Mouse (Mus musculus) retina, postnatal 7 days (tissue): Measurements from ENCODE around the gene Rnf215.
"Not testable (repeated sequence)": the region's sequence is repeated elsewhere in the genome, so short reads cannot be mapped to it uniquely, and the experiment has no call there.

Source experiments
- DNase-seq: peaks from one replicate; pipeline ENCODE4 v3.0.0-alpha.2; 2012; ENCODE audit warnings: low read depth, low spot score

Rnf215 gene

DNA sequence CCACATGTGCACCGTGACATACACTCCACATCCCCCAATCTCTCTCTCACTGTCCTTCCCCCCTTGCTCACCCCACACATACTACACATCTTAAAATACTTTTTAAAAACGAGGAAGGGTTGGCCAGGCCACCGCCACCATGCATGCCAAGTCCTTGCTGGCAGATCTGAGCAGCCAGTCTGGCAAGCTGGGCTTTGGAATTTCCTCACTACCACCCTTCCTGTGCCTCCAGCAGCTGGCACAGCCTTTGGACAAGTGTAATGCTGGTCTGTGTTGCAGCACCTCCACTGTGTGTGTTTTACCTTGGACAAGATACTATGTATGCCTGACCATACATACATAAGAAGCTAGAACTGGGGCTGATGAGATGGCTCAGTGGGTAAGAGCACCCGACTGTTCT is 21.5 kb upstream of the Rnf215 start:
- DNase-seq, result no peak

GRCm38 (mm10) chr11:4113970-4114369 is 21.0 kb upstream of the Rnf215 start:
- DNase-seq, result no peak

DNA sequence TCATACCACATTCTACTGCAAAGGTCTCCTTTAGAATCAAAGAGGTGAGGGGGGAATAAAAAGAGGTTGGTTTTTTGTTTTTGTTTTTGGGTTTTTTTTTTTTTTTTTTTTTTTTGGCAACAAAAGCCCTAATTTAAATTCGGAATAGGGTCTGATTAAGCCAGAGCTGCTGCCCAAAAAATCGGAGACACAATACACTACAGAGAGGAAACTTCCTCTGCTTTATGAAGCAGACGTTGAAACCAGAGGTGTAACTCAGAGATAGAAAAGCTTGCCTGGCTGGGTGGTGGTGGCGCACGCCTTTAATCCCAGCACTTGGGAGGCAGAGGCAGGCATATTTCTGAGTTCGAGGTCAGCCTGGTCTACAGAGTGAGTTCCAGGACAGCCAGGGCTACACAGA is 20.5 kb upstream of the Rnf215 start:
- DNase-seq, result not testable (repeated sequence)

DNA sequence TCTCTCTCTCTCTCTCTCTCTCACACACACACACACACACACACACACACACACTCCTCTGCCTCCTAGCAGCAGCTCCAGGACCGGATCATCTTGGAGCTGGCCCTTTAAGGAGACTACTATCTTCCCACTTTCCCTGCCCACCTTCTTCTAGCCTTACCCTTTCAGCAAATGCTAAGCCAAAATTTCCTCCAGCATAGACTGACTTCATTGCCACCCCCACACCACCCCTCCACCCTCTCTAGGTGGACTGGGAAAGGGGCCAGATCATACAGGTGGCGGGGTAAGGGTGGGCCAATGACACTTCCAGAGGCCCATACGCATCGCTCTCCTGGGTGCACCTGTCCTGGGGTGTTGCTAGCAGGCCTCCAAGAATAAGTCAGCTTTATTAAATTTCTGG is 19.6 kb upstream of the Rnf215 start:
- DNase-seq, result no peak

DNA sequence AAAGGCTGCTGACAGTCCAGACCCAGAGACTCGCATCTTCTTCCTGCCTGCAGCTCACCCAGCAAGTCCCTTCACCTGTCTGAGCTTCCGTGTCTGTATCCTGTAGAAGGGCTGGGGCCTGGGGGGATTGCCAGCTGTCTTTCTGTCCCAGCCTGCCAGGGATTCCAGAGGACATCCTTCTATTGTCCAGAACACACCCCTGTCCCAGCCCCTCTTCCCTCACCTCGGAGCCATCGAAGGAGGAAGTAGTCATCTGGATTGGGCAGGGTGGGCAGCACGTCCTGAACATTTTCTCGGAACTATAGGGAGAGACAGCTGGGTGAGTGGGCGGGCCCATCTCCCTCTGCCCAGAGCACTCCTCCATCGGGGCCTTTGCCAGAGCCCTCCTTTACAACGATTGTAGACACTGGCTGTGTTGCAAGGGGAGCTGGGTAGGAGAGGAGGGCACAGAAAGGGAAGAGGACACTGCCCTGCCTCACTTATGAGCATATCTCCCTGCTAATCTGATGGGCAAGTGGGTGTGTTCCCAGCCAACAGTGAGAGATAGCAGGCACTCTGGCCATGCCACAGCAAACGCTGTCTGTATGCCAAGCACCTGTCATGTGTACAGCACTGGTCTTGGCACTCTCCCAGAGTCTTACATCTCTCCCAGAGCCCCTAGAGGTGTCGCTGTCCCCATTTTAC is 18.4 kb upstream of the Rnf215 start:
- no peak for DNase-seq

DNA sequence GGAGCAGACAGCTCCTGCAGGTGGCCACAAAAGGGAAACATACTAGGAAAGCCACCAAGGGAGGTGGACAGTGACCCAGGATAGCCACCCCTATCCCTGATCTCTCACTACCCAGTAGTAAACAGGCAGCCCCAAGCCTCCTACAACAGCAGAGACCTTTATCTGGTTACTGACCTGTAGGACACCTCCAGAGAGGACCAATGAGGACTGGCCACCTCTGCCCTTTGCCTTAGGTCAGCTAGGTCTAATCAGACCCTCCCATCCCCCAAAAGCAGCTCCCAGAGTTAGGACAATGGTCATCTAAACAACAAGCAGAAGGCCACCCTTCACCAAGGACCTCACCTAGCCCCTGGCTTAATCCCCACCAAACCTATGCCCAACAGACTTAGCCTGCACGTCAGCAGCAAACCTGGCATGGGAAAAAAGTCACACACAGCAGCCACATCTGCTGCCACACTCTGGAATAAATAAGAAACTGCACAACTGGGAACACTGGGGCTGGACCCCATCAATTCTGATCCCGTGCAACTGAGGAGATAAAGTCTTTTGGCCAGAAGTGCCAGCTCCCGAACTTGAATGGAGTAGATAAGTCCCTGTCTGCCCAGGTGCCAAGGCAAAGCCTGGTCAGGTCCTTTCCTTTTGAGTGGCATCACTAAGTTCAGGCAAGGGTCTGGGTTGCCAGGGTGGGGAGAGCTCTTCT is 17.5 kb upstream of the Rnf215 start:
- DNase-seq, result no peak

DNA sequence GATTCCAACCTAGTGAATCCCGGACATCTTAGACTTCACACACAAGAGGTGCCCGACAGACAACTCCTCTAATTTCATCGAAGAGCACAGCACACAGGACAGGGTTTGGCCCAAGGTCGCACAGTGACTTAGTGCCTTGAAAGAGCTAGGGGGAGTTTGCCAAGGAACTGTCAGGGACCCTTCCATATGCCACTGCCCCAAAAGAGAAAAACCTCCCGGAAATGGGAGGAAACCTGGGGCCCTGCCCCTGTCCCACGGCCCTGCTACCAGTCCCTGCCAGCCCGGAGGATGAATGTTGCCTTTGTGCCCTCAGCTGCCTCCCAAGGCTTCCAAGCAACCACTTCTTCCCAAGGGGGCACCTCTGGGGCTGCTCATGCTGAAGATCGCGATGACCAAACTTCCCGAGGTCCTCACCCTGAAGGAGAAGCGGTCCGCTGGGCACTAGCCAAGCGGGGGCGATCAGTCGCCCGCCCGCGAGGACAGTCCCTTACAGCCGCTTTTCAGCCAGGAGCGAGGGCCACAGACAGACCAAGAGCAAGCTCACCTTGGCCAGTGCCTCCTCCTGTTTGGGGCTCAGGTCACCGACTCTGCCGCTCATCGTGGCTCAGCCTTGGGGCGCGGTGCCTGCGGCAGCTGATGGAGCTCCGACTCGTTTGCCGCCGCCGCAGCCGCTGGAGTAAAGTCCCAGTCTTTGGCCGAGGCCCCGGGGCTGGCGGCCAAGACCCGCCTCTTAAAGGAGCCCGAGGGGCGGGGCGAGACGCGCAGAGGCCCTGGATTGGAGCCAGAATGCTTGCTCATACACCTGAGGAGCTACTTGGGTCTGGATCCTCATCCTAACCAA is 16.7 kb upstream of the Rnf215 start:
- DNase-seq, result peak; percentile 54

DNA sequence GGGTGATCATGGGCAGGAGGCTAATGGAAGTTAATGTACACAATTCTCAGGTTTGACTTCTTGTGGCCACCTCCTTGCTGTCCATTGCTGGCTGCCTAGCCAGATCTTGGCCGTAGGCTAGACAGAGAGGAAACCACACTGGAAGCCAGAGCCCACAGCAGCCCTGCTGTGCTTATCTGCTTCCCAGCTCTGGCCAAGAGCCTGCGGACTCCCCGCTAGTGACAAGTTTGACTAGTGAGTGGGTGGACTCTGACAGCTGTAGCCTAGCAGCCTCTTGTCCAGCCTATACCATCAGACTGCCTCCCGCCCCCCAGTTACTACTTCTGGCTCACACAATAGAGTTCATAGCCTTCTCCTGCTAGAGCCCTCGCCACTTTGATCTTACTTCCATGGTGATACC is 15.4 kb upstream of the Rnf215 start:
- DNase-seq, result no peak

DNA sequence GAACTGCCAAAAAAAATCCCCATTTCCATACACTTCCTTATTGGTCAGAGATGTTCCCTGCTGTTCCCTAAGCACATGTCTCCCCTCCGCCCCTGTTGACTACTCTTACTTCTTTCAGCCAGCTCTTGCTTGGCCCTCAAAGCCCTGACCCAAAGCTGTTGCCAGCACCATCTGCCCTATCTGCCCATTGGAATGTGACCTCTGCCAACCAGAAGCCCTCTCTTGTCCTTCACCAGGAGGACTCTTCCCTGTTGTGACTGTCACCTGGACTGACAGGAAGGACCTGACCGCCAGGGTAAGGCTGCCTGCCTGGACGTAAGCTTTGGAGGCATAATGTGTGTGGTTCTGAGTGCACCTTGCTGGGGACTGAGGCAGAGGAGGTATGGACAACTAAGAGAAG is 13.3 kb upstream of the Rnf215 start:
- no peak for DNase-seq

DNA sequence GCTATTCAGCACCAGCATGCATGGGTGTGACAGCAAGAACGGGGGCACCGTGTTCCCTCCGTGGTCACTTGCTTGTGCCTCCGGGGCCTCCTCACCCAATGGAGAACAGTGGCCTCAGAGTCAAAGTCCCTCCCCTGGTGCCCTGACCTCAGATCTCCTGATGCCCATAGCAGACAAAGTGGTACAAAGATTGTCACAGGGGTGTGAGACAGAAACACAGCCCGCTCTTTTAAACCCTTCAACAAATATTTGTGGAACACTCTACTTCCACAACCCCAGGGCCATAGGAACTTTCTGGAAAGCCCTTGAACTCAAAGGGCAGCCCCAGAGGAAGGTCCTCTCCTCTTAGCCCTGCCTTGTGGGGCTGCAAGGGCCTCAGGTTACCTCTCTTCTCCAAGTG is 12.8 kb upstream of the Rnf215 start:
- no peak for DNase-seq

- peak; percentile 53 for DNase-seq
Measured at GRCm38 (mm10) chr11:4122742-4123579, 12.0 kb upstream of the Rnf215 start, which contains the start of gene Sec14l2. Gene Sec14l2, minus strand, starts transcription at chr11:4123415.

DNA sequence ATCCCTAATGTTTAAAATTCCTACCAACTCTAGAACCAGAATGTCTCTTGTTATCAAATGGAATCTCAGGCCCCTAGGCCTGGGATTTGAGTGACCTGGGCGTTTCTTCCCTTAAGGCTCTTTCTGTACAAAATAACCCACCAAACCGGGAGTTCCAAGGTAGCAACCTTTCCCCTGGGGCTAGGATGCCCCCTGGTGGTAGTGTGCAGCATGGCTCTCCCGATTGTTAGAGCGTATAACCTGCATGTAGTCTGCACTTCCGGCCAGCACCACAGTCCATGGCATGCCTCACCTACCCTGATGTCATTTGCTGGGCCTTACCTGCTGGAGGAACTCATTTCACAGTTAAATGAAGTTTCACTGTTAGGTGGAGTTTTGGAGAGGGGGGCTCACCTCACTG is 11.1 kb upstream of the Rnf215 start:
- peak; percentile 65 for DNase-seq

DNA sequence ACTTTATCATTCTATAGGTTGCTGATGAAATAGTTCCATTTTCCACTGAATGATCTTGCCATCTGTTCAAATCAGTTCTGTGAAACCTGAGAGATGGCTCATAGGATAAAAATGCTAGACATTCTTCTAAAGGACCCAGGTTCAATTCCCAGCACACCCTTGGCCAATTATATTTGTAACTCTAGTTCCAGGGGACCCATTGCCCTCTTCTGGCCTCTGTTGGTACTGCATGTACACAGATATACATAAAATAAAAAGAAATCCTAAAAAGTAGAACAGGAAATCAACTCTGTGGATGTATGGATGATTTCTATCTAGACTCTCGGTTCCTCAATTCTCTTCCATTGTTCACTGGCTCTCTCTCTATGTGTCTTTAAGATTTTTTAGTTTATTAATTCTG is 7.9 kb upstream of the Rnf215 start:
- no peak for DNase-seq

DNA sequence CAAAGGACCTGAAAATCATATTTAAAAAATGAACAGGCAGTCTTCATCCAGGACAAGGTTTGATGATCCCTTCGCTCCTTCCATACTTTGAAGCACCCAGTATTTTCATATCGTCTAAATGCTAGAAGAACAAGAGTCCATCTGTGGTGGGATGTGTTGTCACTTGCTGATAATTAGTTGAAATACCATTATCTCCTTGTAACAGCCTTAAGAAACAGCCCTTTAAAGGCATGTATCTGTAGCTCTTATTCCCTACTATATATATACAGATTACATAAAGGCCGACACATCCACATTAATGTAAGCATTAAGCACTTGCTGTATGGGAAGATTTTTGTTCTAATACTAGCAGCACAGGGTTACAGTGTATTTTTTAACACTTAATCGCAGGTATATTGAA is 6.5 kb upstream of the Rnf215 start:
- not testable (repeated sequence) for DNase-seq

- no peak for DNase-seq
Measured at GRCm38 (mm10) chr11:4133450-4133849, 1.6 kb upstream of the Rnf215 start.

DNA sequence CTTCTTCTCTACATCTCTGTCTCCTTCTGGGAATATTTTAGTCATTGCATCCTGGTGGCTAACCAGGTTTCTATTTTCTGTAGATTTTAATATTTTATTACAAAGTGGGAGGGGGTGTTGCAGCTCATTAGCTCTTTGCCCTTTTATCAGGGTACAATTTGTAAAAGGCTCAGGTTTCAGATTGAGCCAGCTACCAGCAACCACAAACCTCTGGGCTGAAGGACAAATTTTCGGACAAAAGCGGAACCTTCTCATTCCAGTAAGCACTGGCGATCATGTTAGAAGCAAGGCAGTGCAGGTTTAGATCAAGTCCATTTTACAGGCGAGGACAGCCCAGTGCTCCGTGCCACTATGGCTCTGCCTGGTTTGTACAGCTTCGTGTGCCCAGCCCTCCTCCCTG is 602 bp upstream of the Rnf215 start:
- no peak for DNase-seq

- DNase-seq, result no peak
Measured at GRCm38 (mm10) chr11:4138964-4139363, 4.0 kb downstream of the Rnf215 start.

GRCm38 (mm10) chr11:4141505-4141904 is 6.5 kb downstream of the Rnf215 start:
- DNase-seq, result no peak

DNA sequence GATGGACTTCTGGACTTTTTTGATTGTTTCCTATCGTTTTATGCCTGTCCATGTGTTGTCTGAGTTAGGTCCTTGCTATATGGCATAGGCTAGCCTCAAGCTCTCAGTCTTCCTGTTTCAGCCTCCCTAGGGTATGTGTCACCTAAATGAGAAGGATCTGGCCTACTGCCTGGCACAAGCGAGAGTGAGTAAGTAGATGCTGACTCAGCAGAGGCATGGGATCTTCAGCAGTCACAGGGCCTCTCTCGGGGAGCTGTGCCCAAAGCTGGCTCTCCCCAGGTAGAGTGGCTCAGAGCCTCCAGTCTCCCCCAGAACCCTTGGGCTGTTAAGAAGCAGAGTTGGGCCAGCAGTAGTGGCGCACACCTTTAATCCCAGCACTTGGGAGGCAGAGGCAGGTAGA is 7.3 kb downstream of the Rnf215 start:
- DNase-seq, result no peak

GRCm38 (mm10) chr11:4143281-4144062 is 8.5 kb downstream of the Rnf215 start:
- no peak for DNase-seq

DNA sequence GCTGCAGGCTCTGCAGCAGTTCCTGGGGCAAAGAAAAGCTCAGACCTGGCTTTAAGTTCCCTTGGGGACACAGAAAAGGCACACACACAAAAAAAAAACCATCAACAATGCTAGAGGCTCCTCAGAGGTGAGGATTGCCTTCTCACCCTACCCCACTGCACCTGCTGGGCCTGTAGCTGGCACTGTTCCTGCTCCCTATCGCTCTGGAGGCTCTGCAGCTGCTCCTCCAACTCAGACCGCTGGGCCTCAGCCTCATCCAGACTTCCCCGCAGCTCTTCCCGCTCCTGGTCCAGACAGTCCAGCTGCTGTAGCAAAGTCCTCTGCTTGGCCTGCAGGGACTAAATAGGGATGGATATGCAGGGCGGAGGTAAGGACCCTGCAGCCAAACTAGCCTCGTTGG is 11.4 kb downstream of the Rnf215 start:
- DNase-seq, result no peak
